Mouse (Mus musculus) small intestine, adult 2 months (tissue): Measurements from ENCODE around the gene Cd164.

ENCODE experiments used
- CTCF ChIP-seq: fragments of 200-500 bp; IDR thresholded peaks from 2 replicates; pipeline ENCODE4 v1.5.1; 2012; ENCODE audit warnings: low read depth, mild to moderate bottlenecking, control low read depth, inconsistent platforms, low read length, moderate library complexity, mixed read lengths; ENCODE audit not compliant: insufficient replicate concordance, insufficient read length; ENCODE audit errors: extremely low read depth
- POLR2A ChIP-seq: fragments of 200-500 bp; IDR thresholded peaks from 2 replicates; pipeline ENCODE4 v1.6.1; 2012; ENCODE audit warnings: low read depth, mild to moderate bottlenecking, control low read depth, inconsistent platforms, low read length, moderate library complexity

DNA sequence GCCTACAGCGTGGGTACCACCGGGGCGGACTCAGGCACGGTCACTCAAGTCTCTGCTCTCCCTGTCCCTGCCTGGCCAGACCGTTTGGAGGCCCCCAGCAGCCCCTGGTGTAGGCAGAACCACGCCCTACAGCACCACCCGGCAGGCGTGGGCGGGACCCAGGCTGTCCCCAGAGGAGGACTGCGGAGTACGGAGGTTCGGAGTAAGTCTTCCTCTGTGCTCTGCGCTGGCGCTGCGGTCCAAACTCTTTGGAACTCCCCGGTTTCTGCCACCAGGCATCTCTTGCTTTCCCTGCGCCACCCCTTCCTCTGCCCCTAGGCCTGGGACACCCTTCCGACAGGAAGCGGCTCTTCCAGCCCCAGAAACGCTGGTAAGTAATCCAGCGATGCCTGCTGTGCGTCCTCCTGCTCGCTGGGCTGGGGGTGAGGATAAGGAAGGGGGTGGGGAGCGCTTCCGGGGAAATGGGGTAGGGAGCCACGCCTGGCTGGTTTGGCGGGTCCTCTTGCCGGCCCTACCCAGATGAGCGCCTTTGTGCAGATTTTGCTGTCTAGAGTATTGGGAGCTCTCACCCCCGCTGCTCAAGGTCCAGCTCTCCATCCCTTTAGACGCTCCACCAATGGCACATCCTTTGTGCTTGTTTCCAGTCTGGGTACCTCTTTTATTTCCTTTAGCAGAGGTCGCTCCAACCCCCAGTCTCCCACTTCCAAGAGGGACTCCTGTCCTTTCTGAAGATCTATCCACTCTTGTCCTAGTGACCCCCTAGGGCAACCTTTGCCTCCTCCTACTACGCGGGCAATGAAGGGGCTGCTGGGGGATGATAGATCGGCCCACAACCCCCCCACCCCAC, 42.8 kb upstream of the Cd164 start, which contains the start of gene Mical1:
- peak; percentile 71 for TF ChIP-seq POLR2A
- no peak for TF ChIP-seq CTCF
